Mouse (Mus musculus): ENCODE data around the gene Gm7030. TPM values are rescaled to one million over a fixed set of nuclear protein-coding genes. Genes with fewer than 3 reads are reported as not detected.
"Not testable (repeated sequence)": the region's sequence is repeated elsewhere in the genome, so short reads cannot be mapped to it uniquely, and the experiment has no call there.

Gene Gm7030
- total RNA-seq, 2 experiments from 2014 or later = not detected

DNA sequence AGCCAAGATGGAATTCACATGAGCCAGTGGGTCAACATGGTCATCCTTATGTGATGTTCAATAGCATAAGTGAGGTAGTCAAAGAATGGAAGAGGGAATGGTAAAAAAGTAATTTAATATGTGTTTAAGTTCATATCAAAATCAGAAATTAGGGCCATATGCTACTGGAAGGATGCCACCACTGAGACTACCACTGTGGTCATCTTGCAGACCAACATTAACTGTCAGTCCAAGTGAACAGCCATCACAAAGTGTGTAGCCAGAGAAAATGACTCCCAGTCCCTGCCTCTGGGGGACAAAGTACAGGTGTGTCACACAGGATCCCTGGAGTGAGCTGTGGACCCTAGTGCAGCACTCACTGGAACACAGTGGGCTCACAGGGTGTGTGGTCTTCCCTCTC lies 47.3 kb downstream of the Gm7030 start:
- DNase-seq = not testable (repeated sequence)

DNA sequence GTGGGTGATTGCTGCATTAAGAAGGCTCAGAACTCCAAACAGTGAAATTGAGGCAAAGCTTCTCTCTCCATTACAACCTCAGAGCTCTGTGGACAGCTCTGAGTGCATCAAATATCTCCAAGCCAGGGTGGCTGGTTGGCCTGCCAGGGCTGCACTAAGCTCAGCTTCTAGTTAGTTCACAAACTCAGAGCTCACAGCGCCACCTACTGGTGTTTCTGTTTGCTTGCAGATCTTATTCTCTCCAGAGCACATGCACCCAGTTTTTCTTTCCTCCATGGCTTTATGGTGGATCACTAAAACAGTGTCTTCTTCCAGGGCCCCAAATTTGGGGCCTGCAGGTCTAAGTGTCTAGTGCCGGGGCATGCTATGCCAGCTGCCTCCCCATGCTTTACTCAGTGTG lies 68.4 kb downstream of the Gm7030 start:
- peak; percentile 93 for DNase-seq

Other genes with a start within 250 kb of the Gm7030 start
- 10 to 100 TPM; 36.8 to 38.0 TPM for gene Dhx16, start 249.6 kb downstream of the Gm7030 start, total RNA-seq (2021)
- gene 2310061I04Rik, start 232.0 kb downstream of the Gm7030 start, total RNA-seq (2021) = 10 to 100 TPM; 58.0 to 70.5 TPM
- 10 to 100 TPM; 15.9 to 28.7 TPM for gene Atat1, start 219.3 kb downstream of the Gm7030 start, total RNA-seq (2021)
- 100 to 1,000 TPM; 101 to 104 TPM for gene Mrps18b, start 213.0 kb downstream of the Gm7030 start, total RNA-seq (2021)
- gene Ppp1r10, start 213.0 kb downstream of the Gm7030 start, total RNA-seq (2021) = 10 to 100 TPM; 78.7 to 83.1 TPM
- gene Abcf1, start 159.7 kb downstream of the Gm7030 start, total RNA-seq (2021) = 10 to 100 TPM; 72.7 to 78.3 TPM
- 10 to 100 TPM; 41.5 to 42.9 TPM for gene Gnl1, start 149.6 kb downstream of the Gm7030 start, total RNA-seq (2021)
- 10 to 100 TPM; 16.7 to 28.8 TPM for gene Prr3, start 149.2 kb downstream of the Gm7030 start, total RNA-seq (2021)
- gene H2-T24, start 108.9 kb downstream of the Gm7030 start, total RNA-seq (2021) = 1 to 10 TPM; 2.9 to 3.9 TPM
- gene H2-T23, start 96.6 kb downstream of the Gm7030 start, total RNA-seq (2021) = 10 to 100 TPM; 55.7 to 82.7 TPM
- gene H2-T22, start 86.7 kb downstream of the Gm7030 start, total RNA-seq (2021) = 10 to 100 TPM; 23.5 to 25.4 TPM
- not detected for gene Gm6034, start 86.5 kb downstream of the Gm7030 start, total RNA-seq (2021)
- gene Gm11127, start 71.1 kb downstream of the Gm7030 start, total RNA-seq (2021) = 1 to 10 TPM; 2.4 to 2.5 TPM
- gene Gm19684, start 7.7 kb downstream of the Gm7030 start, total RNA-seq (2021) = not detected
- under 1 TPM in 1 of 2 experiments, not detected in 1; 0.33 TPM for gene Gm8909, start 39.1 kb upstream of the Gm7030 start, total RNA-seq (2021)
- not detected for gene H2-T3, start 60.9 kb upstream of the Gm7030 start, total RNA-seq (2021)
- gene Rpp21, start 128.6 kb upstream of the Gm7030 start, total RNA-seq (2021) = 10 to 100 TPM; 38.3 to 48.1 TPM
- 10 to 100 TPM; 13.8 to 17.8 TPM for gene Trim39, start 142.8 kb upstream of the Gm7030 start, total RNA-seq (2021)
- not detected for gene H2-M10.2, start 157.1 kb upstream of the Gm7030 start, total RNA-seq (2021)
- not detected for gene H2-M10.1, start 196.7 kb upstream of the Gm7030 start, total RNA-seq (2021)
- gene H2-M10.3, start 239.0 kb upstream of the Gm7030 start, total RNA-seq (2021) = not detected

All from adrenal gland, postnatal 10 days (tissue).